ENCODE assay signal across 23 mouse cellular contexts in the genomic region with DNA sequence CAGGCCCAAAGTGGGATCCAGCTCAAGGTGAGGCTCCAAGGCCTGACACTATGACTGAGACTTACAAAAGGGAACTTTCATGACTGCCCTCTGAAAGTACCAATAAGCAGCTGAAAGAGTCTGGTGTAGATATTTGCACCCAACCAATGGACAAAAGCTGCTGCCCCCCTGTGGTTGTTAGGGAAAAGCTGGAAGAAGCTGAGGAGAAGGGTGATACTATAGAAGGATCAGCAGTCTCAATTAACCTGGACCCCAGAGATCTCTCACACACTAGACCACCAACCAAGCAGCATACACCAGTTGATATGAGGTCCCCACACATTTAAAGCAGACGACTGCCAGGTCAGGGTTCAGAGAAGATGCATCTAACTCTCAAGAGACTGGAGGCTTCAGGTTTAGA.
DNase-seq lines count a peak whose midpoint lies in the region; ATAC-seq and TF ChIP-seq lines count a peak whose summit lies in the region.
"Had no signal": no experiment of that assay in that cellular context is flagged by ENCODE, and none has a peak within 500 bp of the region (broad histone marks: within the 10 kb centered on the region; RNA-seq: fewer than 3 reads in every experiment).

No protein-coding gene starts in this region.

- DNase-seq in heart, adult 11 months, result peak; percentile 59
- DNase-seq in heart, adult 9 months (ENCODE audit: low spot score in 2 of 2), result no peak
- no peak for DNase-seq in midbrain, postnatal 0 days (ENCODE audit: low spot score)
- DNase-seq in midbrain, embryonic 14.5 days, result no peak
- DNase-seq in 416B (ENCODE audit: low read depth), result peak; percentile 9
- peak; percentile 4 for DNase-seq in R1 (ENCODE audit: low read depth, low spot score)
- DNase-seq in spleen, postnatal 14 days (ENCODE audit: low spot score in 2 of 2), result no peak
- DNase-seq in adrenal gland, adult 8-10 months, result no peak
- DNase-seq: adrenal gland, postnatal 25 days; cerebellum, adult 2 months; gastrocnemius, postnatal 10 days; heart, postnatal 10 days; heart, postnatal 4 days had no signal

- no peak overlapping the region for H3K9ac ChIP-seq in midbrain, postnatal 0 days (replicated peaks; ENCODE audit: low read length, poor library complexity, severe bottlenecking)
- H3K9ac ChIP-seq in midbrain, embryonic 14.5 days (replicated peaks; ENCODE audit: low read length), result no peak overlapping the region
- H3K9ac ChIP-seq: embryonic facial prominence, embryonic 15.5 days; hindbrain, embryonic 12.5 days had no signal

- no peaks in the 10 kb centered on the region for H3K4me1 ChIP-seq in midbrain, postnatal 0 days (ENCODE audit: insufficient read depth, low read length)
- H3K4me1 ChIP-seq in midbrain, embryonic 14.5 days (ENCODE audit: control insufficient read depth, insufficient read depth, low read length), result no peaks in the 10 kb centered on the region
- H3K4me1 ChIP-seq: embryonic facial prominence, embryonic 15.5 days; forebrain, embryonic 10.5 days; heart, embryonic 10.5 days; hindbrain, embryonic 12.5 days had no signal

- no peak overlapping the region for H3K4me3 ChIP-seq in midbrain, postnatal 0 days (ENCODE audit: low read depth, low read length)
- H3K4me3 ChIP-seq in midbrain, embryonic 14.5 days (replicated peaks; ENCODE audit: low read depth, low read length), result no peak overlapping the region
- H3K4me3 ChIP-seq: embryonic facial prominence, embryonic 15.5 days; erythroblast, embryonic 14.5 days; forebrain, embryonic 10.5 days; heart, embryonic 10.5 days; hindbrain, embryonic 12.5 days had no signal

- TF ChIP-seq CTCF in midbrain, postnatal 0 days (IDR thresholded peaks at IDR 0.05), result peak; percentile 4; the same call in 1 of the 2 replicates

- no peaks in the 10 kb centered on the region for H3K9me3 ChIP-seq in midbrain, postnatal 0 days (ENCODE audit: low read length)
- no peaks in the 10 kb centered on the region for H3K9me3 ChIP-seq in midbrain, embryonic 14.5 days (ENCODE audit: control insufficient read depth, low read length)
- H3K9me3 ChIP-seq: embryonic facial prominence, embryonic 15.5 days; forebrain, embryonic 10.5 days; heart, embryonic 10.5 days; hindbrain, embryonic 12.5 days had no signal

- no peak overlapping the region for H3K4me2 ChIP-seq in midbrain, postnatal 0 days (ENCODE audit: low read depth, low read length, poor library complexity, severe bottlenecking)
- H3K4me2 ChIP-seq in midbrain, embryonic 14.5 days (ENCODE audit: low read length), result no peak overlapping the region
- H3K4me2 ChIP-seq: embryonic facial prominence, embryonic 15.5 days; hindbrain, embryonic 12.5 days had no signal

- no peak for ATAC-seq in midbrain, postnatal 0 days (ENCODE audit: low FRiP score)
- no peak for ATAC-seq in midbrain, embryonic 14.5 days (ENCODE audit: low FRiP score, low TSS enrichment)
- ATAC-seq: activated CD4-positive, CD25-positive, alpha-beta regulatory T cell, adult 4 months; forebrain, embryonic 14.5 days; hindbrain, embryonic 16.5 days; inflammation-experienced regulatory T-cells, adult 6 months had no signal

- no peak overlapping the region for H3K27ac ChIP-seq in midbrain, postnatal 0 days (ENCODE audit: low read depth, low read length)
- H3K27ac ChIP-seq in midbrain, embryonic 14.5 days (replicated peaks; ENCODE audit: low read depth, low read length), result no peak overlapping the region
- H3K27ac ChIP-seq: embryonic facial prominence, embryonic 15.5 days; forebrain, embryonic 10.5 days; heart, embryonic 10.5 days; hindbrain, embryonic 12.5 days had no signal

- H3K36me3 ChIP-seq in midbrain, postnatal 0 days (ENCODE audit: insufficient read depth, low read length), result no peaks in the 10 kb centered on the region
- no peaks in the 10 kb centered on the region for H3K36me3 ChIP-seq in midbrain, embryonic 14.5 days (ENCODE audit: control insufficient read depth, insufficient read depth, low read length)
- H3K36me3 ChIP-seq: embryonic facial prominence, embryonic 15.5 days; forebrain, embryonic 10.5 days; heart, embryonic 10.5 days; hindbrain, embryonic 12.5 days had no signal

- no peaks in the 10 kb centered on the region for H3K27me3 ChIP-seq in midbrain, postnatal 0 days (ENCODE audit: insufficient read depth, low read length)
- H3K27me3 ChIP-seq in midbrain, embryonic 14.5 days (ENCODE audit: control insufficient read depth, insufficient read depth, low read length), result no peaks in the 10 kb centered on the region
- H3K27me3 ChIP-seq: CH12.LX; embryonic facial prominence, embryonic 15.5 days; hindbrain, embryonic 12.5 days had no signal

- WGBS in midbrain, postnatal 0 days, result 69% methylated on average over 1 of the region's 1 CpGs
- 62% methylated on average over 1 of the region's 1 CpGs for WGBS in midbrain, embryonic 14.5 days

Comparison
In these comparisons a context has a peak if more than half of its experiments do, and no peak if none do; other contexts are left out.
1. DNase-seq: peak in heart, adult 11 months (single experiment), 416B (single experiment) and R1 (single experiment); none in heart, adult 9 months (0 of 2), midbrain, postnatal 0 days (single experiment), midbrain, embryonic 14.5 days (single experiment), spleen, postnatal 14 days (0 of 2) and adrenal gland, adult 8-10 months (single experiment).